Mouse (Mus musculus) lung, postnatal 0 days (tissue): Measurements from ENCODE around the gene Tmem41b.

ENCODE experiments used
- CTCF ChIP-seq: IDR thresholded peaks from 2 replicates; pipeline ENCODE4 v1.5.1; 2016; ENCODE audit warnings: antibody characterized with exemption, mild to moderate bottlenecking
- EP300 ChIP-seq: IDR thresholded peaks from 2 replicates; pipeline ENCODE4 v1.6.1; 2016; ENCODE audit warnings: antibody characterized with exemption, mild to moderate bottlenecking, control low read depth

GRCm38 (mm10) chr7:109954622-109955401 lies 31.9 kb downstream of the Tmem41b start:
- TF ChIP-seq CTCF, result no peak
- TF ChIP-seq EP300, result peak; percentile 68
